Mouse (Mus musculus): ENCODE measurements around the gene Rpusd1. TPM values are rescaled to one million over a fixed set of nuclear protein-coding genes. Genes with fewer than 3 reads are reported as not detected.

Rpusd1 gene
- total and polyA plus RNA-seq, 3 experiments, result 8.2 to 23.9 TPM; not detected in 1

- H3K4me1 ChIP-seq (ENCODE audit: control insufficient read depth in 1 of 2, insufficient read depth in 2 of 2, low read length in 2 of 2), result no peaks in the 10 kb centered on the region
- no peak overlapping the region for H3K27ac ChIP-seq (ENCODE audit: control insufficient read depth, low read depth, low read length)
- no peak overlapping the region for H3K9ac ChIP-seq (ENCODE audit: control insufficient read depth, low read depth, low read length, poor library complexity, severe bottlenecking)
- no peak for TF ChIP-seq MAX (IDR thresholded peaks at IDR 0.05; ENCODE audit: low read length)
- TF ChIP-seq GABPA (IDR thresholded peaks at IDR 0.05; ENCODE audit: low read depth, low read length), result no peak
- TF ChIP-seq NELFE (IDR thresholded peaks at IDR 0.05; ENCODE audit: low read depth, low read length), result no peak
- no peak for TF ChIP-seq ZMIZ1 (IDR thresholded peaks at IDR 0.05; ENCODE audit: low read depth, low read length)
- TF ChIP-seq CHD1 (IDR thresholded peaks at IDR 0.05; ENCODE audit: low read depth, low read length), result no peak
- no peak for TF ChIP-seq ETS1 (IDR thresholded peaks at IDR 0.05; ENCODE audit: low read depth, low read length)
- TF ChIP-seq ZC3H11A (IDR thresholded peaks at IDR 0.05; ENCODE audit: low read depth, low read length), result no peak
- no peak for TF ChIP-seq BHLHE40 (IDR thresholded peaks at IDR 0.05; ENCODE audit: borderline replicate concordance, low read depth, low read length)
- no peak for TF ChIP-seq MYB (IDR thresholded peaks at IDR 0.05; ENCODE audit: low read depth, low read length)
- TF ChIP-seq POLR2A (IDR thresholded peaks at IDR 0.05; ENCODE audit: control insufficient read depth in 1 of 2, insufficient read depth in 1 of 2, low read depth in 1 of 2, low read length in 2 of 2, poor library complexity in 1 of 2), result no peak
- TF ChIP-seq GATA1 (IDR thresholded peaks at IDR 0.05; ENCODE audit: low read depth, low read length), result no peak
- no peaks in the 10 kb centered on the region for H3K79me2 ChIP-seq (ENCODE audit: control insufficient read depth, insufficient read depth, low read length, poor library complexity)
- no peak overlapping the region for H3K4me3 ChIP-seq (ENCODE audit: control insufficient read depth in 1 of 2, insufficient read depth in 1 of 2, low read depth in 2 of 2, low read length in 2 of 2)
- peaks cover 6 to 8% of the 10 kb centered on the region in 2 experiments; a peak in 3 of 4 replicates for H3K27me3 ChIP-seq (ENCODE audit: control insufficient read depth in 1 of 2, insufficient read depth in 2 of 2, low read length in 2 of 2)
- no peak for DNase-seq (ENCODE audit: low read depth, low spot score)
- H3K36me3 ChIP-seq (ENCODE audit: control insufficient read depth in 1 of 2, insufficient read depth in 2 of 2, low read length in 2 of 2), result 0 out of 4 replicates have a peak, but pooled peaks cover 0 to 2% of the 10 kb centered on the region in 2 experiments
- no peaks in the 10 kb centered on the region for H3K9me3 ChIP-seq (replicated peaks; ENCODE audit: insufficient read depth, low read length)
These were observed 45.8 kb upstream of the Rpusd1 start for GRCm38 (mm10) chr17:25681636-25682035.

GRCm38 (mm10) chr17:25686323-25686722 lies 41.1 kb upstream of the Rpusd1 start:
- DNase-seq (ENCODE audit: low read depth, low spot score), result peak; percentile 25
- Histone ChIP-seq H3K79me2 (ENCODE audit: control insufficient read depth, insufficient read depth, low read length, poor library complexity) (no peaks in the 10 kb centered on the region), H3K27me3 (ENCODE audit: control insufficient read depth in 1 of 2, insufficient read depth in 2 of 2, low read length in 2 of 2) (peaks cover 12 to 21% of the 10 kb centered on the region in 2 experiments; a peak in 3 of 4 replicates), H3K9me3 (replicated peaks; ENCODE audit: insufficient read depth, low read length) (no peaks in the 10 kb centered on the region), H3K36me3 (ENCODE audit: control insufficient read depth in 1 of 2, insufficient read depth in 2 of 2, low read length in 2 of 2) (no peaks in the 10 kb centered on the region), H3K4me1 (ENCODE audit: control insufficient read depth in 1 of 2, insufficient read depth in 2 of 2, low read length in 2 of 2) (no peaks in the 10 kb centered on the region), H3K9ac (ENCODE audit: control insufficient read depth, low read depth, low read length, poor library complexity, severe bottlenecking) (no peak overlapping the region), H3K27ac (ENCODE audit: control insufficient read depth, low read depth, low read length) (no peak overlapping the region), H3K4me3 (ENCODE audit: control insufficient read depth in 1 of 2, insufficient read depth in 1 of 2, low read depth in 2 of 2, low read length in 2 of 2) (no peak overlapping the region)
- no peak for TF ChIP-seq MAZ (IDR thresholded peaks at IDR 0.05; ENCODE audit: low read depth, low read length)
- TF ChIP-seq MXI1 (IDR thresholded peaks at IDR 0.05; ENCODE audit: low read depth, low read length), result no peak
- TF ChIP-seq MYC (IDR thresholded peaks at IDR 0.05; ENCODE audit: low read depth, low read length), result no peak
- no peak for TF ChIP-seq ELF1 (IDR thresholded peaks at IDR 0.05; ENCODE audit: low read depth, low read length)
- TF ChIP-seq KAT2A (conservative IDR thresholded peaks at IDR 0.05; ENCODE audit: low read depth, low read length), result no peak
- no peak for TF ChIP-seq JUND (IDR thresholded peaks at IDR 0.05; ENCODE audit: low read depth, low read length)
- TF ChIP-seq CTCF (IDR thresholded peaks at IDR 0.05 in 2 of 3, conservative IDR thresholded peaks at IDR 0.05 in 1 of 3; ENCODE audit: control insufficient read depth in 1 of 3, insufficient read depth in 1 of 3, low read depth in 2 of 3, low read length in 3 of 3, poor library complexity in 1 of 3, severe bottlenecking in 1 of 3), result peak; percentile 36 to 44 (median 39)
- no peak for TF ChIP-seq POLR2A (IDR thresholded peaks at IDR 0.05; ENCODE audit: control insufficient read depth in 1 of 2, insufficient read depth in 1 of 2, low read depth in 1 of 2, low read length in 2 of 2, poor library complexity in 1 of 2)

All from MEL (cell line).